Mouse (Mus musculus) midbrain, postnatal 0 days (tissue): ENCODE measurements at regions not wholly inside any gene's neighbourhood (a gene's known extent, or its start where the extent isn't known, plus 50 kb on each side); places are given as distances from the start of the nearest gene placed in this dataset.

Source experiments
- ATAC-seq: fragments of 200-750 bp; cut with Nextera tagmentation; 2 replicates; pipeline ENCODE4 v1.8.0; 2017; ENCODE audit warnings: moderate number of reproducible peaks, mild to moderate bottlenecking, moderate TSS enrichment, moderate library complexity; ENCODE audit not compliant: low FRiP score
- DNase-seq: peaks from one replicate; pipeline ENCODE4 v3.0.0-alpha.2; 2015; ENCODE audit warnings: low spot score
- H3K27ac ChIP-seq: fragments of 300-500 bp; sonication (generic); 2 replicates; pipeline ENCODE4 v1.5.1; 2014; ENCODE audit warnings: low read depth, mild to moderate bottlenecking, low read length, mixed read lengths
- H3K27me3 ChIP-seq: fragments of 300-500 bp; sonication (generic); 2 replicates; pipeline ENCODE4 v1.6.1; 2014; ENCODE audit warnings: low read length, control low read depth, mixed read lengths; ENCODE audit not compliant: insufficient read depth
- H3K36me3 ChIP-seq: fragments of 300-500 bp; sonication (generic); 2 replicates; pipeline ENCODE4 v1.6.1; 2014; ENCODE audit warnings: low read length, control low read depth, mixed read lengths; ENCODE audit not compliant: insufficient read depth
- H3K4me1 ChIP-seq: fragments of 300-500 bp; sonication (generic); 2 replicates; pipeline ENCODE4 v1.6.1; 2014; ENCODE audit warnings: mild to moderate bottlenecking, control low read depth, antibody characterized with exemption, low read length, mixed read lengths; ENCODE audit not compliant: insufficient read depth
- H3K4me2 ChIP-seq: fragments of 300-500 bp; sonication (generic); 2 replicates; pipeline ENCODE4 v1.6.1; 2014; ENCODE audit warnings: low read depth, mild to moderate bottlenecking, low read length, mixed read lengths; ENCODE audit not compliant: poor library complexity, severe bottlenecking
- H3K4me3 ChIP-seq: fragments of 300-500 bp; sonication (generic); 2 replicates; pipeline ENCODE4 v1.5.1; 2014; ENCODE audit warnings: low read depth, mild to moderate bottlenecking, low read length, moderate library complexity
- H3K9ac ChIP-seq: fragments of 300-500 bp; sonication (generic); replicated peaks from 2 replicates; pipeline ENCODE4 v1.6.1; 2014; ENCODE audit warnings: mild to moderate bottlenecking, low read length, moderate library complexity, mixed read lengths; ENCODE audit not compliant: poor library complexity, severe bottlenecking
- H3K9me3 ChIP-seq: fragments of 300-500 bp; sonication (generic); 2 replicates; pipeline ENCODE4 v1.6.1; 2016; ENCODE audit warnings: low read length, control low read depth
- CTCF ChIP-seq: IDR thresholded peaks from 2 replicates; pipeline ENCODE4 v1.5.1; 2016; ENCODE audit warnings: antibody characterized with exemption, mild to moderate bottlenecking
- WGBS: fragments of 180-500 bp; shearing (Covaris S2); extraction: QIAGEN DNeasy Blood & Tissue Kit; methylation state at CpG from one replicate; pipeline ENCODE4 v1.1.7; 2014; 5-methylcytosine and 5-hydroxymethylcytosine counted together

DNA sequence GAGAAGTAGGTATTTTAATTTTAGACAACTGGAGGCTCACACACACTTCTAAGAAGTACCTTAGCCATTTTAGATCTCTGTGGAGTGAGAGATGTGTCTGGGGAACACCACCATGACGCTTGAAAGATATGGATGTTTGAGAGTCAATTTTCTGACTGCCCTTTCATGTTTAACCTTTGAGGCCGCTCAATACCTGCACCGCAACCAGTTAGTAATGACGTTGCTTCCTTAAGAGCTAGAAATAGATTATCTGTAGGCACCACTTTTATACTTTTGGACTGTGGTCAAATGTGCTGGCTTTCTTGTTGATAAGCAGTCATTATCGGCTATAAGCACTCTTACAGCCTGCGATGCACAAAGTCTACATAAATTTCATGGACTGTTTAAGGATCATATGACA is 78.3 kb upstream of the Bmp2k start:
- no peaks in the 10 kb centered on the region for H3K36me3 ChIP-seq
- WGBS: 81% methylated on average over 6 of the region's 6 CpGs
- TF ChIP-seq CTCF: no peak

DNA sequence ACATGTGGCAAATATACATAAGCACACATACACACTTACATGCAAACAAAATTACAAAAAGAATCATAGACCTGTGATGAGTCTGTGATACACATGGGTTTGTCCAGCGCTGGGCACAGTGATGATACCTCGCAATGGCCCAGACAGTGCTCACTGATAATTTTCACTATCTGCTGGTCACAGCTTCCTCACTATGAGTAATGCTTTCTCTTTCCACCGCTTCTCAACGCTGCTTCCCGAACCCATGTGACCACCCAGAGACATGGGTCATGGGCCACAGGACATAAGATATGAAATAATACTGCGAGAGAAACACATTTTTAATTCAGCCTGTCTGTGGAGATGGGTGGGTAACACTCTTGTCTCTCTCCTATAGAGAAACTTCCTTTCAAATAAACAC is 76.5 kb upstream of the Bmp2k start:
- H3K4me1 ChIP-seq: peaks cover 4% of the 10 kb centered on the region; the same call in 1 of the 2 replicates
- H3K27me3 ChIP-seq: no peaks in the 10 kb centered on the region
- TF ChIP-seq CTCF: no peak
- H3K9ac ChIP-seq: no peak overlapping the region
- ATAC-seq: no peak
- no peaks in the 10 kb centered on the region for H3K9me3 ChIP-seq
- H3K27ac ChIP-seq: no peak overlapping the region
- H3K4me3 ChIP-seq: no peak overlapping the region
- WGBS: 86% methylated on average over 6 of the region's 6 CpGs
- H3K4me2 ChIP-seq: no peak overlapping the region
- H3K36me3 ChIP-seq: no peaks in the 10 kb centered on the region
- DNase-seq: no peak

More for the DNA sequence above, 78.3 kb upstream of the Bmp2k start:
- Histone ChIP-seq H3K4me2 (no peak overlapping the region), H3K4me3 (no peak overlapping the region), H3K4me1 (peaks cover 4% of the 10 kb centered on the region; the same call in 1 of the 2 replicates), H3K9me3 (no peaks in the 10 kb centered on the region), H3K27me3 (no peaks in the 10 kb centered on the region), H3K27ac (no peak overlapping the region), H3K9ac (no peak overlapping the region)
- no peak for DNase-seq
- ATAC-seq: no peak

DNA sequence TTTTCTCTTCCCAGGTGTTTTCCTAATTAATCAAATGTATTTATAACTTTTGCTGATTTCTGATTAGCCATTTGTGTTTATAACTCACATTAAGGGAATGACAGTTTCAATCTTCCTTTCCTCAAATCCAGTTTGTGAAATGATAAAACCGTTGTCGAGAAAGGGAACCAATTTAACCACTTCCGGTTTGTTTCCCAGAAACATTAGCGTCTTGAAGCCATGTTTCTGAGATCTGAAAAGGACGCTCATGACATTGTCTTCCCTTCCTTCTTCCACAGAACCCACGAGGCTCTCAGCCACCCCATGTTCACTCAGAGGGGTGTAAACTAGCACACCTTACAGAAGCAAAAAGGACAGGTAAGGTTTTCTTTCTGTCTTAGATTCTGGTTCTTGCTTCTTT is 76.0 kb upstream of the Bmp2k start:
- no peak for TF ChIP-seq CTCF
- Histone ChIP-seq H3K27ac (peak overlapping the region; percentile 18; the same call in 1 of the 2 replicates), H3K4me2 (no peak overlapping the region), H3K4me3 (no peak overlapping the region), H3K4me1 (peaks cover 4% of the 10 kb centered on the region; the same call in 1 of the 2 replicates), H3K9me3 (no peaks in the 10 kb centered on the region), H3K9ac (no peak overlapping the region), H3K27me3 (no peaks in the 10 kb centered on the region), H3K36me3 (no peaks in the 10 kb centered on the region)
- DNase-seq (no peak), ATAC-seq (no peak)
- 78% methylated on average over 6 of the region's 6 CpGs for WGBS

DNA sequence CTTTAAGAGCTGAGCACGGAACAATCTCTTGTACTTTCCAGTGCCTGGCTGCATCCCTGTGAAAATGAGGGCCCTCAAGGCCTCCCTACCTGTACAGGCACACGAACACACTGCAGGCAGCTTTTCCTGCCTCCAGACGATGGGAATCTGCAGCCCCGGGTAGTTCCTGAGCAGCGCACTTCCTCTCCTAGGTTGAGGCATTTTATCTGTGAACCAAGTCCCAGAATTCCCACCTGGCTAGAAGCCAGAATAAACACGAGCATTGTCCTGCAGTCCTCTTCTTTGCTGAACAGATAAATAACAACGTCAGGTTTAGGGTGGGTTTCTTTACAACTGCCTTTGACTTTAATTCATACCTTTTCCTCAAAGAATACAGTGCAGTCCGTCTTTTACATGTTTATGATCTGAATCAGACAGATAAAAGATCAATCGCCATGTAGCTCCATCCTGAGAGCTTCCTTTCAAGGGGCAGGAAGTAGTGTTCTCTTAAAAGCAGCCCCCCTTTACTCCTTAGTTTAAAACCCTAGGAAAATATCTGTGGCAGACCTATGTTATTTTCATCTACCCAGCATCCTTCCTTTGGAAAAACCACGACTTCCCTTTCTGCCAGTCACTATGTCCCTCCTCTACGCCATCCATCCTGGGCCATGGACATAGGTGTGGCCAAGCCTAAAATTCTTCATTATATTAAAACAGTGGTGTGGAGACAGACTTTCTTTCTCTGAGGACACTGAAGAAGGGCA is 75.3 kb upstream of the Bmp2k start:
- DNase-seq: no peak
- no peak for ATAC-seq
- no peak for TF ChIP-seq CTCF
- Histone ChIP-seq H3K27me3 (no peaks in the 10 kb centered on the region), H3K4me3 (no peak overlapping the region), H3K4me1 (peaks cover 2% of the 10 kb centered on the region; the same call in 1 of the 2 replicates), H3K9me3 (no peaks in the 10 kb centered on the region), H3K36me3 (no peaks in the 10 kb centered on the region), H3K27ac (0 out of 2 replicates have a peak overlapping the region, but pooled peaks have one; percentile 18), H3K9ac (no peak overlapping the region), H3K4me2 (no peak overlapping the region)
- 67% methylated on average over 11 of the region's 11 CpGs for WGBS

DNA sequence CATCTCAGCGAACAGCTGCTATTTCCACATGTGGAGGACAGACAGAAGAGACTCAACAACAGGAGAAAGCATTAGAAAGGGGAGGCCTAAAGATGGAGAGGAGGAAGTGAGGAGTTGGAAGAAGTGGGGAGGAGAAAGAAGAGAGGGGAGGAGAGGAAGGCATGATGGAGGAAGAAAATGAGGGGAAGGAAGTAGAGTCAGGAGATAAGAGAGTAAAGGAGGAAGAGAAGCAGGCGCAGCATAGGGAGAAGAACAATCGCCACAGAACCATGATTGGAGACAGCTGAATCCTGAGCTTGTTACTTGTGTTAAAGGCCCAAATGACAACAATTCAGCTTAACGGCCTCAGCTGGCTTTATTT is 74.8 kb upstream of the Bmp2k start:
- H3K4me3 ChIP-seq: no peak overlapping the region
- H3K4me2 ChIP-seq: no peak overlapping the region
- H3K4me1 ChIP-seq: no peaks in the 10 kb centered on the region
- TF ChIP-seq CTCF: no peak
- DNase-seq (no peak), ATAC-seq (no peak)
- H3K36me3 ChIP-seq: no peaks in the 10 kb centered on the region
- 62% methylated on average over 4 of the region's 4 CpGs for WGBS
- no peaks in the 10 kb centered on the region for H3K9me3 ChIP-seq
- H3K27ac ChIP-seq: no peak overlapping the region
- H3K9ac ChIP-seq: no peak overlapping the region
- no peaks in the 10 kb centered on the region for H3K27me3 ChIP-seq

DNA sequence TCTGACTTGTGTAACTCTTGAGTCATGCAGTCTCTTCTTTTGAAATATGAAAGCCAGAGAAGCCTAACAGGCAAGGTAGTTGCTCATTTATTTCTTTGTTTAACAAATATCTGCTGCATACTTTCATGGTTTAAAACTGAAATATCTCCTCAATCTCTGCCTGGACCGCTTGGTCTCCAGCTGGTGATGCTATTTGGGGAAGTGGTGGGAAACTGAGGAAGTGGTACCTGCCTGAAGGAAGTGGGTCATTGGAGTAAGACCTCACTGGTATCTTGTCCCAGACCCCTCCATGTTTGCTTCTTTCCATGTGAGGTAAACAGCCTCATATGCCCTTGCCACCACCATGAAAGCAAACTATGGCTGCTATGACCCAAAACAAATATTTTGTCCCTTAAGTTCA is 74.0 kb upstream of the Bmp2k start:
- Histone ChIP-seq H3K4me3 (no peak overlapping the region), H3K9me3 (no peaks in the 10 kb centered on the region), H3K27ac (no peak overlapping the region), H3K27me3 (no peaks in the 10 kb centered on the region), H3K9ac (no peak overlapping the region), H3K4me1 (no peaks in the 10 kb centered on the region), H3K36me3 (no peaks in the 10 kb centered on the region), H3K4me2 (no peak overlapping the region)
- 100% methylated on average over 1 of the region's 1 CpGs for WGBS
- DNase-seq (no peak), ATAC-seq (no peak)
- TF ChIP-seq CTCF: no peak
